21 mouse cellular contexts compared by ENCODE assay signal in the genomic region with DNA sequence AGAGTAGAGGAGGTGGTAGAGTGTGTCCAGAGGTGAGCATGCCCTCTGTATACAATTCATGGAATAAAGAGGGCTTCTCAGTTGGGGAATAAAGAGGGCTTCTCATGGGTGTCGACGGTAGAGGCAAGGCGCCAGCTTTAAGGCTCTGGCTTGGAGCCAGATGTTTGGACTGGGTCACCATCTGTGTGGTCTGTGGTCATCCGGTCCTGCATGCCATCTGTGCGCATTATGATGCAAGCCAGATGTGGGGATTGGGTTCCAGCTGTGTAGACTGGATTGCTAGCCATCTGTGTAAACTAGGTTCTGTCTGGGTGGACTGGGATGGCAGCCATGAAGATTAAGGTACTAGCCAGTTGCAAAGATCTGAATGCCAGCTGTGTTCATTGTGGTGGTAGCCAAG.
DNase-seq lines count a peak whose midpoint lies in the region; ATAC-seq lines count a peak whose summit lies in the region.
"Had no signal": no experiment of that assay in that cellular context is flagged by ENCODE, and none has a peak within 500 bp of the region (broad histone marks: within the 10 kb centered on the region; RNA-seq: fewer than 3 reads in every experiment).

No protein-coding gene starts in this region.

- no peak overlapping the region for H3K27ac ChIP-seq in neural tube, embryonic 15.5 days (replicated peaks)
- no peak overlapping the region for H3K27ac ChIP-seq in embryonic facial prominence, embryonic 10.5 days (replicated peaks)
- H3K27ac ChIP-seq in limb, embryonic 13.5 days: no peak overlapping the region
- H3K27ac ChIP-seq: embryonic facial prominence, embryonic 15.5 days; forebrain, embryonic 10.5 days; hindbrain, embryonic 15.5 days had no signal

- no peaks in the 10 kb centered on the region for H3K36me3 ChIP-seq in neural tube, embryonic 15.5 days
- H3K36me3 ChIP-seq in embryonic facial prominence, embryonic 10.5 days (replicated peaks): no peaks in the 10 kb centered on the region
- no peaks in the 10 kb centered on the region for H3K36me3 ChIP-seq in limb, embryonic 13.5 days
- H3K36me3 ChIP-seq: embryonic facial prominence, embryonic 15.5 days; forebrain, embryonic 10.5 days; heart, embryonic 12.5 days; hindbrain, embryonic 15.5 days had no signal

- WGBS in neural tube, embryonic 15.5 days: 75% methylated on average over 5 of the region's 5 CpGs
- 77% methylated on average over 5 of the region's 5 CpGs for WGBS in embryonic facial prominence, embryonic 10.5 days
- WGBS in limb, embryonic 13.5 days: 32% methylated on average over 5 of the region's 5 CpGs

- no peak for ATAC-seq in neural tube, embryonic 15.5 days (ENCODE audit: low FRiP score)
- ATAC-seq in limb, embryonic 13.5 days (ENCODE audit: low FRiP score, low read depth): peak; percentile 61; the same call in 1 of the 2 replicates
- ATAC-seq: forebrain, embryonic 14.5 days; intestine, embryonic 16.5 days had no signal

- no peak overlapping the region for H3K4me3 ChIP-seq in neural tube, embryonic 15.5 days (replicated peaks)
- H3K4me3 ChIP-seq in embryonic facial prominence, embryonic 10.5 days: no peak overlapping the region
- no peak overlapping the region for H3K4me3 ChIP-seq in limb, embryonic 13.5 days
- H3K4me3 ChIP-seq: embryonic facial prominence, embryonic 15.5 days; erythroblast, embryonic 14.5 days; forebrain, embryonic 10.5 days; heart, embryonic 12.5 days; hindbrain, embryonic 15.5 days had no signal

- DNase-seq in heart, adult 11 months: peak; percentile 64
- no peak for DNase-seq in heart, postnatal 4 days
- peak; percentile 33 for DNase-seq in neural tube, embryonic 10.5 days (ENCODE audit: extremely low spot score, low spot score)
- DNase-seq in embryonic facial prominence, embryonic 10.5 days (ENCODE audit: low spot score): peak; percentile 21
- DNase-seq in ovary, postnatal 14 days (ENCODE audit: low spot score): no peak
- no peak for DNase-seq in natural killer cell, adult 2 months (ENCODE audit: low spot score in 2 of 2)
- DNase-seq: adrenal gland, adult 8-10 months; adrenal gland, postnatal 36 days; cerebellum, adult 2 months; cerebellum, postnatal 10 days; gastrocnemius, postnatal 10 days had no signal

- no peak overlapping the region for H3K9ac ChIP-seq in neural tube, embryonic 15.5 days (replicated peaks)
- H3K9ac ChIP-seq in limb, embryonic 13.5 days: no peak overlapping the region
- H3K9ac ChIP-seq: embryonic facial prominence, embryonic 15.5 days; heart, embryonic 12.5 days; hindbrain, embryonic 15.5 days had no signal

- H3K4me1 ChIP-seq in neural tube, embryonic 15.5 days: peaks cover 8% of the 10 kb centered on the region; the same call in 1 of the 2 replicates
- H3K4me1 ChIP-seq in embryonic facial prominence, embryonic 10.5 days: no peaks in the 10 kb centered on the region
- H3K4me1 ChIP-seq in limb, embryonic 13.5 days: no peaks in the 10 kb centered on the region
- H3K4me1 ChIP-seq: embryonic facial prominence, embryonic 15.5 days; heart, embryonic 12.5 days had no signal

- no peaks in the 10 kb centered on the region for H3K9me3 ChIP-seq in neural tube, embryonic 15.5 days (replicated peaks)
- H3K9me3 ChIP-seq in embryonic facial prominence, embryonic 10.5 days: no peaks in the 10 kb centered on the region
- no peaks in the 10 kb centered on the region for H3K9me3 ChIP-seq in limb, embryonic 13.5 days
- H3K9me3 ChIP-seq: embryonic facial prominence, embryonic 15.5 days; forebrain, embryonic 10.5 days; heart, embryonic 12.5 days; hindbrain, embryonic 15.5 days had no signal

- no peaks in the 10 kb centered on the region for H3K27me3 ChIP-seq in neural tube, embryonic 15.5 days (replicated peaks)
- no peaks in the 10 kb centered on the region for H3K27me3 ChIP-seq in embryonic facial prominence, embryonic 10.5 days (replicated peaks; ENCODE audit: low read depth, poor library complexity, severe bottlenecking)
- no peaks in the 10 kb centered on the region for H3K27me3 ChIP-seq in limb, embryonic 13.5 days
- H3K27me3 ChIP-seq: CH12.LX; embryonic facial prominence, embryonic 15.5 days; heart, embryonic 12.5 days; hindbrain, embryonic 15.5 days had no signal

- no peak overlapping the region for H3K4me2 ChIP-seq in neural tube, embryonic 15.5 days
- H3K4me2 ChIP-seq in limb, embryonic 13.5 days (replicated peaks): no peak overlapping the region
- H3K4me2 ChIP-seq: embryonic facial prominence, embryonic 15.5 days; heart, embryonic 12.5 days; hindbrain, embryonic 15.5 days had no signal

Comparison
In these comparisons a context has a peak if more than half of its experiments do, and no peak if none do; other contexts are left out.
1. DNase-seq: peak in heart, adult 11 months (single experiment), neural tube, embryonic 10.5 days (single experiment) and embryonic facial prominence, embryonic 10.5 days (single experiment); none in heart, postnatal 4 days (single experiment), ovary, postnatal 14 days (single experiment) and natural killer cell, adult 2 months (0 of 2).